Mouse (Mus musculus) heart, embryonic 11.5 days (tissue): ENCODE data around the gene Nedd9. TPM values are rescaled to one million over a fixed set of nuclear protein-coding genes. Genes with fewer than 3 reads are reported as not detected.

Experiments
- ATAC-seq: fragments of 200-750 bp; cut with Nextera tagmentation; replicated peaks from 2 replicates; pipeline ENCODE4 v1.8.0; 2017; ENCODE audit warnings: moderate library complexity; ENCODE audit not compliant: insufficient number of reproducible peaks, low FRiP score, low TSS enrichment
- H3K27ac ChIP-seq: fragments of 300-500 bp; sonication (generic); 2 replicates; pipeline ENCODE4 v1.5.1; 2014; ENCODE audit warnings: mild to moderate bottlenecking, low read depth, low read length
- H3K27me3 ChIP-seq: fragments of 300-500 bp; sonication (generic); 2 replicates; pipeline ENCODE4 v1.6.1; 2014; ENCODE audit warnings: mild to moderate bottlenecking, low read length, mixed read lengths; ENCODE audit not compliant: control insufficient read depth, insufficient read depth
- H3K36me3 ChIP-seq: fragments of 300-500 bp; sonication (generic); 2 replicates; pipeline ENCODE4 v1.6.1; 2014; ENCODE audit warnings: mild to moderate bottlenecking, low read length, moderate library complexity, mixed read lengths; ENCODE audit not compliant: control insufficient read depth, insufficient read depth
- H3K4me1 ChIP-seq: fragments of 300-500 bp; sonication (generic); 2 replicates; pipeline ENCODE4 v1.6.1; 2014; ENCODE audit warnings: low read length; ENCODE audit not compliant: control insufficient read depth, insufficient read depth
- H3K4me2 ChIP-seq: fragments of 300-500 bp; sonication (generic); 2 replicates; pipeline ENCODE4 v1.6.1; 2014; ENCODE audit warnings: mild to moderate bottlenecking, moderate library complexity
- H3K4me3 ChIP-seq: fragments of 300-500 bp; sonication (generic); 2 replicates; pipeline ENCODE4 v1.5.1; 2014; ENCODE audit warnings: low read depth, low read length
- H3K9ac ChIP-seq: fragments of 300-500 bp; sonication (generic); 2 replicates; pipeline ENCODE4 v1.6.1; 2014; ENCODE audit warnings: mild to moderate bottlenecking, low read depth, low read length, moderate library complexity
- H3K9me3 ChIP-seq: fragments of 300-500 bp; sonication (generic); replicated peaks from 2 replicates; pipeline ENCODE4 v1.6.1; 2016; ENCODE audit warnings: low read length; ENCODE audit not compliant: control insufficient read depth
- WGBS: fragments of 180-500 bp; shearing (Covaris S2); extraction: QIAGEN DNeasy Blood & Tissue Kit; methylation state at CpG from one replicate; pipeline ENCODE4 v1.1.7; 2014; ENCODE audit not compliant: insufficient replicate concordance; 5-methylcytosine and 5-hydroxymethylcytosine counted together
- polyA plus RNA-seq: library from polyadenylated mRNA; unstranded; fragments of >200 nt; fragmentation: Nextera tagmentation; extraction: Ambion mirVana; gene quantifications from 2 replicates; pipeline ENCODE4 v1.2.1, GENCODE M21; 2014

Gene Nedd9
- polyA plus RNA-seq, 1 experiment from 2014 or later, result 19.2 TPM

GRCm38 (mm10) chr13:41384896-41385295 is 102.3 kb downstream of the Nedd9 start:
- no peak overlapping the region for H3K27ac ChIP-seq
- no peak overlapping the region for H3K9ac ChIP-seq
- H3K27me3 ChIP-seq, result no peaks in the 10 kb centered on the region
- H3K9me3 ChIP-seq, result no peaks in the 10 kb centered on the region
- no peak overlapping the region for H3K4me3 ChIP-seq
- no peak for ATAC-seq
- no peaks in the 10 kb centered on the region for H3K4me1 ChIP-seq
- H3K4me2 ChIP-seq, result no peak overlapping the region
- no peaks in the 10 kb centered on the region for H3K36me3 ChIP-seq
- WGBS, result 65% methylated on average over 4 of the region's 4 CpGs

- no peak for ATAC-seq
- Histone ChIP-seq H3K4me1 (no peaks in the 10 kb centered on the region), H3K27ac (no peak overlapping the region), H3K4me3 (no peak overlapping the region), H3K9me3 (no peaks in the 10 kb centered on the region), H3K9ac (no peak overlapping the region), H3K4me2 (no peak overlapping the region), H3K27me3 (no peaks in the 10 kb centered on the region), H3K36me3 (no peaks in the 10 kb centered on the region)
Measured at GRCm38 (mm10) chr13:41382635-41383034, 104.5 kb downstream of the Nedd9 start.

DNA sequence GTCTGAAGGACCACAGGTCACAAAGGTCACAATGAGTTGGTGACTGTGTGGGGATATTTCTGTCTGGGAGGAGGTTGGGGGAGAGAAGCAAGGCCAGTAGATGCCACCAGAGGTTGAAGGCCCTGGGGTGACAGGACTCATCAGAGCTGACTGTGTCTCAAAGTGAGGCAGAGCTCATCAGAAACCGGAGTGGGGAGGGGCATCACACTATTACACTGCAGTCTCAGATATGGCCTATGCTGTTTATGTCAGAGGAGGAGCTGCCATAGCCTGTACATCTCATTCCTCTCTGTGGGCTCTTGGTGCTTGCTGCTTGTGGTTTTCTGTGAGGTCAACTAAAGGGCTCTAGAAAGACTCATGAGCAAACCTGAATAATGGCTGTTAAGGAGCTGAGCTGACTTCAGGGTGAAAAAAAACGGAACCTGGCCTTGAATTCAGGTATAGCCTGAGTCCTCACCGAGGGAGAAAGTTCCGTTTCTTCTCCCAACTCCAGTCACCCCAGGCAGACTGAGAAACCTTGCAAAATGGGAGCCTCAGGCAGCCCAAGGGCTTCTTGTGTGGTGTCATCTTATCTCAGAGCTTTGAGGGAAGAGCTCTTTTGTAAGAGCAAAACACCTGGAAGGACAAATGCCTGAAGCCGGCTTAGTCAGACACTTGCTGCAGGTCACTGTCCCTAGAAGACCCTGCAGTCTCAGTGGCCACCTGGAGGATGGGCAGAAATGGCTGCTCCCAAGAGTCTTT is 105.2 kb downstream of the Nedd9 start:
- H3K9me3 ChIP-seq, result no peaks in the 10 kb centered on the region
- H3K36me3 ChIP-seq, result no peaks in the 10 kb centered on the region
- no peak overlapping the region for H3K4me3 ChIP-seq
- no peak overlapping the region for H3K27ac ChIP-seq
- no peaks in the 10 kb centered on the region for H3K27me3 ChIP-seq
- H3K4me2 ChIP-seq, result no peak overlapping the region
- H3K9ac ChIP-seq, result no peak overlapping the region
- WGBS, result 77% methylated on average over 5 of the region's 5 CpGs
- no peaks in the 10 kb centered on the region for H3K4me1 ChIP-seq
- no peak for ATAC-seq

GRCm38 (mm10) chr13:41381041-41381805 is 105.9 kb downstream of the Nedd9 start:
- Histone ChIP-seq H3K27ac (no peak overlapping the region), H3K9ac (no peak overlapping the region), H3K4me2 (no peak overlapping the region), H3K9me3 (no peaks in the 10 kb centered on the region), H3K4me3 (no peak overlapping the region), H3K36me3 (no peaks in the 10 kb centered on the region), H3K27me3 (no peaks in the 10 kb centered on the region), H3K4me1 (no peaks in the 10 kb centered on the region)
- no peak for ATAC-seq
- WGBS, result 69% methylated on average over 7 of the region's 7 CpGs

GRCm38 (mm10) chr13:41379951-41380465 is 107.2 kb downstream of the Nedd9 start:
- H3K27me3 ChIP-seq, result no peaks in the 10 kb centered on the region
- no peak overlapping the region for H3K4me3 ChIP-seq
- no peak overlapping the region for H3K4me2 ChIP-seq
- H3K9ac ChIP-seq, result no peak overlapping the region
- WGBS, result 79% methylated on average over 4 of the region's 4 CpGs
- H3K27ac ChIP-seq, result no peak overlapping the region
- no peak for ATAC-seq
- H3K9me3 ChIP-seq, result no peaks in the 10 kb centered on the region
- H3K4me1 ChIP-seq, result no peaks in the 10 kb centered on the region
- H3K36me3 ChIP-seq, result no peaks in the 10 kb centered on the region

GRCm38 (mm10) chr13:41378462-41378861 is 108.7 kb downstream of the Nedd9 start:
- Histone ChIP-seq H3K4me1 (no peaks in the 10 kb centered on the region), H3K9ac (no peak overlapping the region), H3K4me2 (no peak overlapping the region), H3K4me3 (no peak overlapping the region), H3K36me3 (no peaks in the 10 kb centered on the region), H3K27ac (no peak overlapping the region), H3K27me3 (no peaks in the 10 kb centered on the region), H3K9me3 (no peaks in the 10 kb centered on the region)
- no peak for ATAC-seq
- WGBS, result 67% methylated on average over 5 of the region's 5 CpGs

GRCm38 (mm10) chr13:41377856-41378255 is 109.3 kb downstream of the Nedd9 start:
- no peaks in the 10 kb centered on the region for H3K4me1 ChIP-seq
- H3K9ac ChIP-seq, result no peak overlapping the region
- H3K36me3 ChIP-seq, result no peaks in the 10 kb centered on the region
- no peak overlapping the region for H3K27ac ChIP-seq
- no peak overlapping the region for H3K4me3 ChIP-seq
- no peak for ATAC-seq
- WGBS, result 83% methylated on average over 9 of the region's 9 CpGs
- H3K27me3 ChIP-seq, result no peaks in the 10 kb centered on the region
- H3K4me2 ChIP-seq, result no peak overlapping the region
- no peaks in the 10 kb centered on the region for H3K9me3 ChIP-seq

- no peak overlapping the region for H3K9ac ChIP-seq
- no peaks in the 10 kb centered on the region for H3K36me3 ChIP-seq
- ATAC-seq, result no peak
- H3K4me2 ChIP-seq, result no peak overlapping the region
- H3K9me3 ChIP-seq, result no peaks in the 10 kb centered on the region
- no peak overlapping the region for H3K27ac ChIP-seq
- 48% methylated on average over 2 of the region's 2 CpGs for WGBS
- H3K4me1 ChIP-seq, result no peaks in the 10 kb centered on the region
- no peaks in the 10 kb centered on the region for H3K27me3 ChIP-seq
- H3K4me3 ChIP-seq, result no peak overlapping the region
Measured at GRCm38 (mm10) chr13:41377011-41377431, 110.1 kb downstream of the Nedd9 start.
